Mouse (Mus musculus): ENCODE results near the gene Nphs1.

GRCm38 (mm10) chr7:30443696-30444095 is 14.4 kb upstream of the Nphs1 start:
- TF ChIP-seq CTCF (IDR thresholded peaks at IDR 0.05; ENCODE audit: control insufficient read depth, insufficient read depth, insufficient read length) (no peak), MAX (IDR thresholded peaks at IDR 0.05) (no peak), USF1 (IDR thresholded peaks at IDR 0.05; ENCODE audit: low read depth) (no peak), CEBPB (IDR thresholded peaks at IDR 0.05; ENCODE audit: low read depth) (no peak)

All from C2C12 (cell line).